Mouse (Mus musculus): ENCODE measurements around the gene Utrn.

GRCm38 (mm10) chr10:12414967-12415366, 454.2 kb downstream of the Utrn start:
- TF ChIP-seq E2F4 (IDR thresholded peaks at IDR 0.05; ENCODE audit: insufficient read depth), result no peak
- no peak for TF ChIP-seq POLR2A (IDR thresholded peaks at IDR 0.05; ENCODE audit: insufficient read length, low read depth)
- no peak for TF ChIP-seq REST (IDR thresholded peaks at IDR 0.05; ENCODE audit: insufficient read depth, insufficient read length)
- TF ChIP-seq POLR2AphosphoS2 (IDR thresholded peaks at IDR 0.05; ENCODE audit: insufficient read length, low read depth), result no peak
- no peak for TF ChIP-seq CEBPB (IDR thresholded peaks at IDR 0.05; ENCODE audit: insufficient read depth, poor library complexity, severe bottlenecking)
- TF ChIP-seq USF1 (IDR thresholded peaks at IDR 0.05; ENCODE audit: low read depth), result no peak
- TF ChIP-seq MAX (IDR thresholded peaks at IDR 0.05; ENCODE audit: low read depth), result no peak
- no peak for TF ChIP-seq MYOG (IDR thresholded peaks at IDR 0.05; ENCODE audit: control insufficient read depth in 1 of 3, insufficient read depth in 1 of 3, insufficient read length in 2 of 3, low read depth in 2 of 3)
- TF ChIP-seq MYOD1 (IDR thresholded peaks at IDR 0.05; ENCODE audit: control insufficient read depth in 1 of 3, insufficient read length in 2 of 3, low read depth in 2 of 3), result no peak
- no peak for TF ChIP-seq TCF12 (IDR thresholded peaks at IDR 0.05; ENCODE audit: insufficient read depth, poor library complexity, severe bottlenecking)
- no peak for TF ChIP-seq SRF (IDR thresholded peaks at IDR 0.05; ENCODE audit: control insufficient read depth, insufficient read length, low read depth)

Data from myocyte (in vitro differentiated cells).